Mouse (Mus musculus): Measurements from ENCODE around the gene Hpgd. TPM values are rescaled to one million over a fixed set of nuclear protein-coding genes. Genes with fewer than 3 reads are reported as not detected.
A peak's percentile ranks its signal among the peaks of the same experiment; 100 is the strongest.
"Not testable (repeated sequence)": the region's sequence is repeated elsewhere in the genome, so short reads cannot be mapped to it uniquely, and the experiment has no call there.

Hpgd gene
- polyA plus RNA-seq, 1 experiment from 2014 or later, result 9.7 TPM

- Histone ChIP-seq H3K9me3 (no peaks in the 10 kb centered on the region), H3K27ac (replicated peaks) (no peak overlapping the region), H3K4me3 (no peak overlapping the region), H3K36me3 (no peaks in the 10 kb centered on the region), H3K4me1 (no peaks in the 10 kb centered on the region), H3K4me2 (replicated peaks) (no peak overlapping the region), H3K27me3 (peaks cover 7% of the 10 kb centered on the region; the same call in 1 of the 2 replicates), H3K9ac (replicated peaks) (no peak overlapping the region)
- WGBS, result 88% methylated on average over 7 of the region's 7 CpGs
- no peak for ATAC-seq (ENCODE audit: low FRiP score, low read depth)
Measured at GRCm38 (mm10) chr8:56287370-56288072, 6.9 kb upstream of the Hpgd start.

GRCm38 (mm10) chr8:56292318-56292717 lies 2.1 kb upstream of the Hpgd start:
- Histone ChIP-seq H3K4me2 (replicated peaks) (no peak overlapping the region), H3K4me3 (no peak overlapping the region), H3K9ac (replicated peaks) (no peak overlapping the region), H3K4me1 (peaks cover 9% of the 10 kb centered on the region), H3K27ac (replicated peaks) (no peak overlapping the region), H3K9me3 (no peaks in the 10 kb centered on the region), H3K27me3 (peaks cover 22% of the 10 kb centered on the region), H3K36me3 (no peaks in the 10 kb centered on the region)
- WGBS, result 90% methylated on average over 7 of the region's 7 CpGs
- no peak for ATAC-seq (ENCODE audit: low FRiP score, low read depth)

- H3K9ac ChIP-seq (replicated peaks), result no peak overlapping the region
- peaks cover 9% of the 10 kb centered on the region for H3K4me1 ChIP-seq
- no peaks in the 10 kb centered on the region for H3K9me3 ChIP-seq
- H3K27ac ChIP-seq (replicated peaks), result no peak overlapping the region
- H3K36me3 ChIP-seq, result no peaks in the 10 kb centered on the region
- peak overlapping the region; percentile 86; the same call in 1 of the 2 replicates for H3K4me2 ChIP-seq (replicated peaks)
- peaks cover 22% of the 10 kb centered on the region for H3K27me3 ChIP-seq
- peak; percentile 57 for ATAC-seq (ENCODE audit: low FRiP score, low read depth)
- 3% methylated on average over 8 of the region's 8 CpGs for WGBS
- H3K4me3 ChIP-seq, result no peak overlapping the region
Measured at GRCm38 (mm10) chr8:56293480-56293879, 905 bp upstream of the Hpgd start.

- 21% methylated on average over 14 of the region's 14 CpGs for WGBS
- no peaks in the 10 kb centered on the region for H3K9me3 ChIP-seq
- peak overlapping the region; percentile 86 for H3K4me2 ChIP-seq (replicated peaks)
- no peak overlapping the region for H3K27ac ChIP-seq (replicated peaks)
- no peak for ATAC-seq (ENCODE audit: low FRiP score, low read depth)
- peaks cover 9% of the 10 kb centered on the region for H3K4me1 ChIP-seq
- peaks cover 22% of the 10 kb centered on the region for H3K27me3 ChIP-seq
- peak overlapping the region; percentile 50 for H3K4me3 ChIP-seq
- no peak overlapping the region for H3K9ac ChIP-seq (replicated peaks)
- no peaks in the 10 kb centered on the region for H3K36me3 ChIP-seq
Measured at GRCm38 (mm10) chr8:56294886-56295555, 636 bp downstream of the Hpgd start.

GRCm38 (mm10) chr8:56299421-56299820 lies 5.0 kb downstream of the Hpgd start:
- Histone ChIP-seq H3K27me3 (peaks cover 6% of the 10 kb centered on the region), H3K9me3 (no peaks in the 10 kb centered on the region), H3K4me1 (peaks cover 2% of the 10 kb centered on the region), H3K4me3 (no peak overlapping the region), H3K9ac (replicated peaks) (no peak overlapping the region), H3K4me2 (replicated peaks) (no peak overlapping the region), H3K36me3 (no peaks in the 10 kb centered on the region), H3K27ac (replicated peaks) (no peak overlapping the region)
- no peak for ATAC-seq (ENCODE audit: low FRiP score, low read depth)
- WGBS, result 82% methylated on average over 5 of the region's 5 CpGs

GRCm38 (mm10) chr8:56301303-56301702 lies 6.9 kb downstream of the Hpgd start:
- H3K9ac ChIP-seq (replicated peaks); H3K9me3 ChIP-seq; H3K27ac ChIP-seq (replicated peaks); H3K27me3 ChIP-seq; ATAC-seq (ENCODE audit: low FRiP score, low read depth); H3K4me3 ChIP-seq; H3K36me3 ChIP-seq; H3K4me1 ChIP-seq; H3K4me2 ChIP-seq (replicated peaks): not testable (repeated sequence)
- 95% methylated on average over 3 of the region's 3 CpGs for WGBS

- no peak overlapping the region for H3K9ac ChIP-seq (replicated peaks)
- H3K9me3 ChIP-seq, result no peaks in the 10 kb centered on the region
- no peak overlapping the region for H3K4me3 ChIP-seq
- ATAC-seq (ENCODE audit: low FRiP score, low read depth), result no peak
- no peak overlapping the region for H3K27ac ChIP-seq (replicated peaks)
- H3K36me3 ChIP-seq, result no peaks in the 10 kb centered on the region
- WGBS, result 89% methylated on average over 7 of the region's 7 CpGs
- H3K27me3 ChIP-seq, result no peaks in the 10 kb centered on the region
- no peak overlapping the region for H3K4me2 ChIP-seq (replicated peaks)
- H3K4me1 ChIP-seq, result no peaks in the 10 kb centered on the region
Measured at GRCm38 (mm10) chr8:56304595-56304994, 10.2 kb downstream of the Hpgd start.

- no peak overlapping the region for H3K27ac ChIP-seq (replicated peaks)
- H3K9ac ChIP-seq (replicated peaks), result no peak overlapping the region
- H3K4me1 ChIP-seq, result no peaks in the 10 kb centered on the region
- H3K27me3 ChIP-seq, result no peaks in the 10 kb centered on the region
- no peaks in the 10 kb centered on the region for H3K9me3 ChIP-seq
- WGBS, result 90% methylated on average over 2 of the region's 2 CpGs
- no peaks in the 10 kb centered on the region for H3K36me3 ChIP-seq
- ATAC-seq (ENCODE audit: low FRiP score, low read depth), result no peak
- no peak overlapping the region for H3K4me3 ChIP-seq
- H3K4me2 ChIP-seq (replicated peaks), result no peak overlapping the region
Measured at GRCm38 (mm10) chr8:56313622-56314021, 19.2 kb downstream of the Hpgd start.

- no peak overlapping the region for H3K9ac ChIP-seq (replicated peaks)
- no peaks in the 10 kb centered on the region for H3K4me1 ChIP-seq
- WGBS, result 79% methylated on average over 3 of the region's 3 CpGs
- no peaks in the 10 kb centered on the region for H3K36me3 ChIP-seq
- no peak for ATAC-seq (ENCODE audit: low FRiP score, low read depth)
- H3K27me3 ChIP-seq, result no peaks in the 10 kb centered on the region
- no peak overlapping the region for H3K4me2 ChIP-seq (replicated peaks)
- H3K27ac ChIP-seq (replicated peaks), result no peak overlapping the region
- no peaks in the 10 kb centered on the region for H3K9me3 ChIP-seq
- no peak overlapping the region for H3K4me3 ChIP-seq
Measured at GRCm38 (mm10) chr8:56315189-56315588, 20.8 kb downstream of the Hpgd start.

GRCm38 (mm10) chr8:56323276-56323675 lies 28.9 kb downstream of the Hpgd start:
- no peaks in the 10 kb centered on the region for H3K27me3 ChIP-seq
- H3K36me3 ChIP-seq, result no peaks in the 10 kb centered on the region
- WGBS, result 95% methylated on average over 1 of the region's 1 CpGs
- H3K4me1 ChIP-seq, result no peaks in the 10 kb centered on the region
- no peaks in the 10 kb centered on the region for H3K9me3 ChIP-seq
- ATAC-seq (ENCODE audit: low FRiP score, low read depth), result no peak
- H3K4me2 ChIP-seq (replicated peaks), result no peak overlapping the region
- H3K27ac ChIP-seq (replicated peaks), result no peak overlapping the region
- H3K9ac ChIP-seq (replicated peaks), result no peak overlapping the region
- H3K4me3 ChIP-seq, result no peak overlapping the region

- 62% methylated on average over 3 of the region's 3 CpGs for WGBS
- Histone ChIP-seq H3K4me3 (no peak overlapping the region), H3K36me3 (no peaks in the 10 kb centered on the region), H3K4me1 (no peaks in the 10 kb centered on the region), H3K9ac (replicated peaks) (no peak overlapping the region), H3K4me2 (replicated peaks) (no peak overlapping the region), H3K9me3 (no peaks in the 10 kb centered on the region), H3K27ac (replicated peaks) (no peak overlapping the region), H3K27me3 (no peaks in the 10 kb centered on the region)
- no peak for ATAC-seq (ENCODE audit: low FRiP score, low read depth)
Measured at GRCm38 (mm10) chr8:56327709-56328108, 33.3 kb downstream of the Hpgd start.

GRCm38 (mm10) chr8:56328130-56328542 lies 33.8 kb downstream of the Hpgd start:
- Histone ChIP-seq H3K9ac (replicated peaks) (no peak overlapping the region), H3K4me3 (no peak overlapping the region), H3K9me3 (no peaks in the 10 kb centered on the region), H3K36me3 (no peaks in the 10 kb centered on the region), H3K4me1 (no peaks in the 10 kb centered on the region), H3K27me3 (no peaks in the 10 kb centered on the region), H3K4me2 (replicated peaks) (no peak overlapping the region), H3K27ac (replicated peaks) (no peak overlapping the region)
- ATAC-seq (ENCODE audit: low FRiP score, low read depth), result no peak; the same call in 1 of the 2 replicates
- WGBS, result 53% methylated on average over 3 of the region's 3 CpGs
